Mouse (Mus musculus) intestine, embryonic 15.5 days (tissue): ENCODE data around the gene Arrdc4. TPM values are rescaled to one million over a fixed set of nuclear protein-coding genes. Genes with fewer than 3 reads are reported as not detected.

Experiments
- ATAC-seq: fragments of 200-750 bp; cut with Nextera tagmentation; 2 replicates; pipeline ENCODE4 v1.8.0; 2017; ENCODE audit warnings: moderate TSS enrichment, moderate library complexity
- H3K27ac ChIP-seq: fragments of 300-500 bp; sonication (generic); 2 replicates; pipeline ENCODE4 v1.5.1; 2015; ENCODE audit warnings: mild to moderate bottlenecking, inconsistent platforms
- H3K27me3 ChIP-seq: fragments of 300-500 bp; sonication (generic); replicated peaks from 2 replicates; pipeline ENCODE4 v1.6.1; 2015; ENCODE audit warnings: inconsistent platforms
- H3K36me3 ChIP-seq: fragments of 300-500 bp; sonication (generic); 2 replicates; pipeline ENCODE4 v1.6.1; 2015; ENCODE audit warnings: inconsistent platforms
- H3K4me1 ChIP-seq: fragments of 300-500 bp; sonication (generic); replicated peaks from 2 replicates; pipeline ENCODE4 v1.6.1; 2015; ENCODE audit warnings: inconsistent platforms
- H3K4me2 ChIP-seq: fragments of 300-500 bp; sonication (generic); replicated peaks from 2 replicates; pipeline ENCODE4 v1.6.1; 2015; ENCODE audit warnings: mild to moderate bottlenecking, inconsistent platforms
- H3K4me3 ChIP-seq: fragments of 300-500 bp; sonication (generic); replicated peaks from 2 replicates; pipeline ENCODE4 v1.5.1; 2015; ENCODE audit warnings: inconsistent platforms
- H3K9ac ChIP-seq: fragments of 300-500 bp; sonication (generic); 2 replicates; pipeline ENCODE4 v1.6.1; 2015; ENCODE audit warnings: inconsistent platforms
- H3K9me3 ChIP-seq: fragments of 300-500 bp; sonication (generic); 2 replicates; pipeline ENCODE4 v1.6.1; 2016; ENCODE audit warnings: inconsistent platforms
- WGBS: fragments of 180-500 bp; shearing (Covaris S2); methylation state at CpG from one replicate; pipeline ENCODE4 v1.1.7; 2015; 5-methylcytosine and 5-hydroxymethylcytosine counted together
- polyA plus RNA-seq: library from polyadenylated mRNA; unstranded; fragments of >200 nt; fragmentation: Nextera tagmentation; extraction: Ambion mirVana; gene quantifications from 2 replicates; pipeline ENCODE4 v1.2.1, GENCODE M21; 2015

Gene Arrdc4
- polyA plus RNA-seq, 1 experiment from 2014 or later, result 28.2 TPM

DNA sequence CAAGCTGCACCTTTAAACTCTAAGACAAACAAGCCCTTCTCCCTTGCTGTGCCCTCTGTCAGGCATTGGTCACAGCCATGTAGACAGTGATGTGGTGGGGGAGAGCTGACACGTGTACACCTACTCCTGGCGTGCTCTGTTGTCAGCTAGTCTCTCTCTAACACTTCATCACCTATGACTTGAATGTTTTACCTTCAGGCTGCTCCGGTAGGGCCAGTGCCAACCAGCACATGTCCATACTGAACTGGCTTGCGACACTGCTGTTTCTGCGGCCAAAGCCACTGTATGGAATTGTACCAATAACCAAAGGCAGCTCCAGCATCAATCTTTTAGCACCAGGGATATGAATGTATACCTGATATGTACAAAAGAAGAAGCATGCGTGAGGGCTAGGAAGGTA is 8.3 kb downstream of the Arrdc4 start:
- H3K27ac ChIP-seq, result no peak overlapping the region
- H3K9ac ChIP-seq, result no peak overlapping the region
- no peaks in the 10 kb centered on the region for H3K9me3 ChIP-seq
- peaks cover 29% of the 10 kb centered on the region for H3K36me3 ChIP-seq
- no peak for ATAC-seq
- 95% methylated on average over 6 of the region's 6 CpGs for WGBS
- H3K4me2 ChIP-seq, result no peak overlapping the region
- H3K4me1 ChIP-seq, result peaks cover 2% of the 10 kb centered on the region; the same call in 1 of the 2 replicates
- no peak overlapping the region for H3K4me3 ChIP-seq
- no peaks in the 10 kb centered on the region for H3K27me3 ChIP-seq

DNA sequence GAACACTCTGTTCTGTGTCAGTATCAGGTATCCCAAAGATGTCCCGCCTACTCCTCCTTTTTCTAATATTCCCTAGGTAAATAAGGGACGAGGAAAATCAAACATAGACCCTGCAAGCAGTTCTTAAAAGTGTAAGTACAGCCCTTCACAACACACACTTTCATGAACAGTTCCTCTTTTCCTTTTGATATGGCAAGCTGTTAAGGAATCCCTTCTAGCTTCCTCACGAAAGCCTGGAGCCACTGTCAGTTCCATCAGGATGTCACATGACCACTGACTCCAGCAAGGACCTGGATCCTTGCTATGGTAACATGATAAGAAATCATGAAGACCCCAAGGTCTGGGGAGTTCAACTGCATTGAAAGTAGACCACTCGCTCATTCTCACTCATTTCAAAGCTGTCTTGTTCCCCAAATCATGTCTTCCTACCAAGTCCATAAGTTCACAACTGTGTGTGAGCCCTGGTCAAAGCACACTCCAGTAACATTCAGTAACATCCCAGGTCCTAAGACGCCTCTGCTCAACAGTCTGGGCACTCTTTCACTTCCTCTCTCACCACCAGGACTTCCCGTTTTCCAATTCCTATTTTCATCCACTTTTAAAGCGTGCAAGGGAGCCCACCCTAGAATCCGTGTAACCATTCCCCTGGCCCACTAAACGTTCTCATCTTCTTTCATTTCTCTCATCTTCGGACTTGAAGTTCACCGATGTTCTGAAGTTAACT is 10.2 kb downstream of the Arrdc4 start:
- H3K36me3 ChIP-seq, result peaks cover 29% of the 10 kb centered on the region
- WGBS, result 85% methylated on average over 11 of the region's 11 CpGs

DNA sequence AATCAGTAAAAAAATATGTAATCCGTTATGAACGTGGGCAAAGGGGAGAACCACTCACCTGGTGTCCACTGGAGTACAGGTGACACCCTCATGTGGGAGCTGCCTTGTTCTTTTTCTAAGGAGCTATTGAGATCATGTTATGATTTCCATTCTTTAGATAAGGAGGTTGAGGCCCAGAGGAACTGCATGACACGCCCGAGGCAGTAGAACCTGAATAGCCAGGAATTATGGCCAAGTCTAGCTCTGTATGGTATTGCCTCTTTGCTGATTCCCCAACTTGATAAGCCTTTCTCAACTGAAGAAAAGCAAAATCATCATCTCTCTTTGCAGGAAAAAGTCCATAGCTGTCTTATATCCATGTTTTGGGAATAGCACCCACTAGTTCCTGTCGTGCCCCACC is 22.7 kb downstream of the Arrdc4 start:
- H3K27me3 ChIP-seq, result no peaks in the 10 kb centered on the region
- no peak overlapping the region for H3K9ac ChIP-seq
- H3K27ac ChIP-seq, result no peak overlapping the region
- H3K4me3 ChIP-seq, result no peak overlapping the region
- H3K4me2 ChIP-seq, result no peak overlapping the region
- peaks cover 7% of the 10 kb centered on the region for H3K4me1 ChIP-seq
- no peaks in the 10 kb centered on the region for H3K36me3 ChIP-seq
- no peaks in the 10 kb centered on the region for H3K9me3 ChIP-seq
- peak; percentile 87 for ATAC-seq
- 70% methylated on average over 5 of the region's 5 CpGs for WGBS

More for the DNA sequence above, 10.2 kb downstream of the Arrdc4 start:
- Histone ChIP-seq H3K9me3 (no peaks in the 10 kb centered on the region), H3K4me2 (no peak overlapping the region), H3K4me3 (no peak overlapping the region), H3K4me1 (no peaks in the 10 kb centered on the region), H3K27ac (no peak overlapping the region), H3K9ac (no peak overlapping the region), H3K27me3 (no peaks in the 10 kb centered on the region)
- ATAC-seq, result no peak

DNA sequence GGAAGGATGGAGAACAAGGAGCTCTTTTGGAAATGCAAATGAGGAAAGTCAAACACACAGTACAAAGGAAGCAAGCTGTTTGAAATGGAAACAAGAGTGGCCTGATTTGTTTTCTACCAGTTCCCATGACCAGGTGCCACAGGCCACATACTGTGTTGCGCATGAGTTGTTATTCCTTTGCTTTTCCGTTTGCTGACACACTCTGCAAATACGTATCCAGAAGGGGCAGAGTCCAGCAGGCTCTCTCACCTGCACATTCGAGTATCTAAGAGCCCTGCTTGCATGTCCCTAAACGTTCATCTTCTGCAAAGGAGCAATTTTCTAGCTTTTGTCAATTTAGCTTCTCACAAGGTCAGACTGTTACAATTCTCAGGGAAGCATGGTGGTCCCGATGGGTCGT is 24.3 kb downstream of the Arrdc4 start:
- Histone ChIP-seq H3K27ac (0 out of 2 replicates have a peak overlapping the region, but pooled peaks have one; percentile 14), H3K4me3 (no peak overlapping the region), H3K9me3 (no peaks in the 10 kb centered on the region), H3K36me3 (no peaks in the 10 kb centered on the region), H3K4me1 (peaks cover 7% of the 10 kb centered on the region), H3K4me2 (no peak overlapping the region), H3K9ac (no peak overlapping the region), H3K27me3 (no peaks in the 10 kb centered on the region)
- ATAC-seq, result peak; percentile 66
- 68% methylated on average over 7 of the region's 7 CpGs for WGBS

DNA sequence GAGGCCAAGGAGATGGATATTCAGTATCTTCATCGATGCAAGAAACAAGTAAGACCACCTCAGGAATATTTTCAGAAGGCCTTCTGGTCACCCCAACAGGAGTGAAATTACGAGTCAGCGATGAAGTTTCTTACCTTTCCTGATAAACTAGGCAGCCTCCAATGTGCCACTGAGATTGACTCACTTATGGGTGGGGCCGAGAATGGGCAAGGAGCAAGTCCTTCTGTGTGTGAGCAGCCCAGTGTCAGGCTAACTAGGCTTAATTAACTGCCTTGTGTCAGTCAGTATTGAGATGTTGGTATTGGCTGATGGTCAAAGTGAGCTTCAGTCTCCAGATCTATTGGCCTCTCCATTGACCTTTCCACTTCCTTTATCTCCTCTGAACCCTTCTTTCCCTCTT is 27.5 kb downstream of the Arrdc4 start:
- Histone ChIP-seq H3K9ac (no peak overlapping the region), H3K27ac (no peak overlapping the region)
- WGBS, result 82% methylated on average over 4 of the region's 4 CpGs

DNA sequence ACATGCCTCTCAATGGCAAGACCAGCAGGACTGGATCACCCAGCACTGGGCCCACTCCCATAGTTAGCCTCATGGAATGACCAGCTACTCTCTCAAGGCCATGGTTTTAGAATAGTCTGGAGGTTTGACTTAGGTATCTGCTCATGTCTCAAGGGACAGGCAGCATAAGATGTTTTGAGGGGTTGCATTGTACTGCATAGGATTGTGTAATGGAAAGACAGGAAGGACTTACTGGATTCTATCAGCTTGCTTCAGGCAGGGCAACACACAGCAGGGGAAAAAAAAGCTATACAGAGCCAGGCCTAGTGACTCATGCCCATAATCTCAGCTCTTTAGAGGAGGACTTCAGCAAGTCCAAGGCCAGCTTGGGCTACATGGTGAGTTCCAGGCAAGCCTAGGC is 31.1 kb downstream of the Arrdc4 start:
- ATAC-seq, result peak; percentile 68
- Histone ChIP-seq H3K4me1 (peaks cover 9% of the 10 kb centered on the region), H3K36me3 (no peaks in the 10 kb centered on the region), H3K4me2 (peak overlapping the region; percentile 25; the same call in 1 of the 2 replicates), H3K27me3 (no peaks in the 10 kb centered on the region), H3K9me3 (no peaks in the 10 kb centered on the region), H3K9ac (no peak overlapping the region), H3K4me3 (no peak overlapping the region), H3K27ac (peak overlapping the region; percentile 11; the same call in 1 of the 2 replicates)

More for the DNA sequence above, 27.5 kb downstream of the Arrdc4 start:
- no peak overlapping the region for H3K4me2 ChIP-seq
- no peaks in the 10 kb centered on the region for H3K27me3 ChIP-seq
- no peaks in the 10 kb centered on the region for H3K9me3 ChIP-seq
- no peaks in the 10 kb centered on the region for H3K36me3 ChIP-seq
- no peak for ATAC-seq
- H3K4me3 ChIP-seq, result no peak overlapping the region
- H3K4me1 ChIP-seq, result peaks cover 9% of the 10 kb centered on the region

DNA sequence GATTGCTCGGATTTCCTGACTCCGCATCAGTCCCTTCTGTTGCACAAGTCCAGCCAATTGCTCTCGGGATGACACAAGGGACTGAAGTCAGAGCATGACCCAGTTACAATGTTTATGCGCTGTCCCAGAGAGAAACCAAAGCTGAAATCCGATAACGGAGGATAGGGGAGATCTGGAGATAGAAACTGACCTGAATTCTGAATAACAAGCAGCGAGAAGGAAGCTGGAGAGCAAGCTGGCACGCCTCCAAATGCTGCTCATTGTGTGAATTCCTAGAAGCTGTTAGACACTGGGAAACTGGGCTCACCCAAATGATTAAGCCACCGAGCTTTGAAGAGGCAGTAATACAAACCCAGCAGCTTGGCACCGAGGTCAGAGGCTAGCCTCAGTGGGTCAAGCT is 31.5 kb downstream of the Arrdc4 start:
- ATAC-seq, result peak; percentile 61

DNA sequence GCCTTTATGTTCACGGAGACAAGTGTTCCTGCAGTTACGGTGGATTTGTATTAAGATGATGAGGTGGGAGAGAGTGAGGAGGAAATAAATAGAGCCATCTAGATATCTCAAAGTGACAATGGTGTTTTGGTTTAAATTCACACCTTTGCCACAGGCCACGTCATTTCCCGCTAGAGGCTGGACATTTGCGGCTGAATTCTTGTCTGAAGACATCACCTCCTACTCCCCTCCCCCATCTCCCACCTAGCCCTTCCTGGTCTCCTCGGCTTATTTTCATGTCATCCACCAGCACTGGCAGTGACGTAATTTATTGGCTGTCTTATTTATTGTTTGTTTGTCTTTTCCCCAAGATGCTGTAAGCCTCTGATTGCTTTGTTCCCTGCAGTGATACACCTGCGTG is 32.1 kb downstream of the Arrdc4 start:
- H3K27me3 ChIP-seq, result no peaks in the 10 kb centered on the region
- H3K4me1 ChIP-seq, result peaks cover 9% of the 10 kb centered on the region
- no peaks in the 10 kb centered on the region for H3K9me3 ChIP-seq
- H3K27ac ChIP-seq, result no peak overlapping the region
- H3K9ac ChIP-seq, result no peak overlapping the region
- no peak for ATAC-seq
- H3K4me3 ChIP-seq, result no peak overlapping the region
- WGBS, result 53% methylated on average over 8 of the region's 8 CpGs
- no peak overlapping the region for H3K4me2 ChIP-seq
- no peaks in the 10 kb centered on the region for H3K36me3 ChIP-seq

More for the DNA sequence above, 31.5 kb downstream of the Arrdc4 start:
- Histone ChIP-seq H3K27ac (peak overlapping the region; percentile 11; the same call in 1 of the 2 replicates), H3K9ac (no peak overlapping the region), H3K4me1 (peaks cover 9% of the 10 kb centered on the region), H3K4me2 (peak overlapping the region; percentile 25), H3K4me3 (no peak overlapping the region), H3K27me3 (no peaks in the 10 kb centered on the region), H3K36me3 (no peaks in the 10 kb centered on the region), H3K9me3 (no peaks in the 10 kb centered on the region)
- 31% methylated on average over 10 of the region's 10 CpGs for WGBS

DNA sequence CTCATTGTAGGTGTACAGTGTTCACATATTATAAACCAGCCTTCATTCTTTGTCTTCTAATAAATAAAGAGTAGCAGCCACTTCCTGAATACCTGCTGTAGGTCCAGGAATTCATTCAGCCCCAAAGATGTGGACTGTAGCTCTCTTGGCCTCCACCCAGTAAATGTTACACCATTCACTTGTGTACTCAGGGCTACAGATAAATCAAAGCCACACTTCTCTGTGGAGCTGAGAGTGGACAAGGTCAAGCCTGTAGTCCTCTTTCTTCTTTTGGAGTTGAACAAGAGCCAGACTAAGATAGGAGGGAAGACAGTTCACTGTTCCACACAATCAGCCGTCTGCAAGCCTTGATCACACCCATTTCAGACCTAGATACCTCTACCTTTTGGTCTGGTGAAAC is 36.1 kb downstream of the Arrdc4 start:
- Histone ChIP-seq H3K27me3 (no peaks in the 10 kb centered on the region), H3K4me1 (peaks cover 7% of the 10 kb centered on the region), H3K9me3 (no peaks in the 10 kb centered on the region), H3K4me3 (no peak overlapping the region), H3K4me2 (no peak overlapping the region), H3K27ac (no peak overlapping the region), H3K9ac (no peak overlapping the region), H3K36me3 (no peaks in the 10 kb centered on the region)
- no peak for ATAC-seq
- WGBS, result 74% methylated on average over 1 of the region's 1 CpGs

DNA sequence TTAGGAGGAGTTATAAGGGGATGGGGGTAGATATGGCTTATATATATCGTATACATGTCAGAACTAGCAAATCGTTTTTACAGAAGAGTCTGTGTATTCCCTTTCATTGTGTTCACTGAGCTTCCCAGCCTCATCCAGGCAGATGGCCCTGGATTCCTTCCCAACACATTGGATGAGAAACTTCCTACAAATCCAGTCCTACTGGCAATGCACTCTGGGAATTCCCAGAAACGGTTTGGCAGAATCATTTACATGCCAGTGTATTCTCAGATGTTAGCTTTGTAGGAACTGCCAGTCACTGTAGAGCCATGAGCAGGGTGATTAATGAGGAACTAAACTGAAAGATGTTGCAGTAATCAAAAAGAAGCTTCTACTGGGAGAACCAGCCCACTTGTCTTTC is 36.6 kb downstream of the Arrdc4 start:
- Histone ChIP-seq H3K4me1 (peaks cover 2% of the 10 kb centered on the region), H3K9me3 (no peaks in the 10 kb centered on the region), H3K27me3 (no peaks in the 10 kb centered on the region), H3K27ac (no peak overlapping the region), H3K36me3 (no peaks in the 10 kb centered on the region), H3K4me3 (no peak overlapping the region), H3K4me2 (no peak overlapping the region), H3K9ac (no peak overlapping the region)
- no peak for ATAC-seq
- 65% methylated on average over 3 of the region's 3 CpGs for WGBS

DNA sequence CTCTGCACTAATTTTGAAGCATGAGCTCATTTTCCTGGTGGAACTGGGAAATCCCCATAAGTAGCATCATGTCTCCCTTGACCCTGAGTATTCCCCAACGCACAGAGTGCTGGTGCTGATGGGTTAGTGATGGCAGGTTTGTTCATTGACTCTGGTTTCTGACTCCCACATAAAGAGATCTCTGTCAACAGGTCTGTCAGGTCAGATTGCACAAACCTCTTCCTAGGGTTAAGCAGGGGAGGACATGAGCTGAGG is 39.8 kb downstream of the Arrdc4 start:
- Histone ChIP-seq H3K4me1 (no peaks in the 10 kb centered on the region), H3K27me3 (no peaks in the 10 kb centered on the region), H3K9ac (no peak overlapping the region), H3K4me3 (no peak overlapping the region), H3K27ac (no peak overlapping the region), H3K9me3 (no peaks in the 10 kb centered on the region), H3K36me3 (no peaks in the 10 kb centered on the region), H3K4me2 (no peak overlapping the region)
- 55% methylated on average over 1 of the region's 1 CpGs for WGBS
- ATAC-seq, result no peak

DNA sequence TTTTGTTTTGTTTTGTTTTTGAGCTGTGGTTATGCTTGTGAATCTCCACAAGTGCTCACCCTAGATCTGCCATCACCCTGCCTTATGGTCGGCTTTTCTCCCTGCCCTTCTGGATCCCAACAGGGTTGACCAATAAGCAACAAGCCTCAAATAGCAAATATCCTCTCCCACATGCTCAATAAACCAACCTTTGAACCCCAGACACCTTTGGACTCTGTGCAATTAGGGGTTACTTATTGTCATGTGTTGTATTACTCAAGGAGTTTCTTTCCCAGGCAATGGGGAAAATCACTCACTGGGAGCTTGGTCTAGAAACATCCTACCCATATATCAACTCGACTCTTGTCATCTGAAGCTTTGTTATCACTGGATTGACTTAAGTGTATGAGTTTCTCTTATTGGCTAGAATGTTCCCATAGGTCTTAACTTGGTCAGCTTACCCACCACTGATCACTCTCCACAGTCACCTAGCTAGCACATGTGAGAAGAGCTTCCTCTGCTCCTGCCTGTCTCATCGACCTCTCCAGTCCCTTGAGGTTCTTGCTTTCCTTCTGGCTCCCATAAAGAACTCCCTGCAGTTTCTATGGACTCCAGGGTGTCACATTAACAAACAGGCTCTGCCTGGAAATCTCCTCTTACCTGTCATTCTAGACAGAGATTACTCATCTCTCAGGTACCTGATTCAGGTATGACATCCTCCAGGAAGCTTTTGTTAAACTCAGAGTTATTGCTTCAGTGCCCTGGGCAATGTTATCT is 40.3 kb downstream of the Arrdc4 start:
- Histone ChIP-seq H3K4me3 (no peak overlapping the region), H3K4me1 (no peaks in the 10 kb centered on the region), H3K9me3 (no peaks in the 10 kb centered on the region), H3K9ac (no peak overlapping the region), H3K27me3 (no peaks in the 10 kb centered on the region), H3K4me2 (no peak overlapping the region), H3K36me3 (no peaks in the 10 kb centered on the region), H3K27ac (no peak overlapping the region)
- 72% methylated on average over 3 of the region's 3 CpGs for WGBS
- ATAC-seq, result peak; percentile 84

DNA sequence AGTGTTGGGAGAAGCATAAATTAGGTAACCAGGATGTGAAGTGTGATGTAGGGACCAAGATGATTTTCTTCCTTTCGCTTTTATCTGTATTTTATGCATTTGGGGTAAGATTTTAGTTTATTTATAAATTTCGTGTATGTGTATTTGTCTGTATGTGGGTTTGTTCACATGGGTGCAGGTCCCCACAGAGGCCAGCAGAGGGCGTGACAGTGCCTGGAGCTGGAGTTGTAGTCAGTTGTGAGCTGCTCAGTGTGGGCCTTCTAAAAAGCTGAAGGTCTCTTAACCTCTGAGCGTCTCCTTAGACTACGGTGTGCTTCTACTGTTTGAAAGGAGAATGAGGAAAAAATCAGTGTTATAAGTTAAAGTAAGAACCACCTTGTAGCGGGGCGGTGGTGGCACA is 43.9 kb downstream of the Arrdc4 start:
- Histone ChIP-seq H3K4me3 (no peak overlapping the region), H3K9ac (no peak overlapping the region), H3K36me3 (no peaks in the 10 kb centered on the region), H3K4me2 (no peak overlapping the region), H3K27me3 (no peaks in the 10 kb centered on the region), H3K9me3 (no peaks in the 10 kb centered on the region), H3K27ac (no peak overlapping the region), H3K4me1 (no peaks in the 10 kb centered on the region)
- ATAC-seq, result no peak
- WGBS, result 91% methylated on average over 7 of the region's 7 CpGs
